Mouse (Mus musculus): Measurements from ENCODE around the gene Npy1r.

- TF ChIP-seq CTCF (IDR thresholded peaks at IDR 0.05; ENCODE audit: extremely low read depth, insufficient read depth, insufficient read length, insufficient replicate concordance) = no peak
- TF ChIP-seq POLR2A (IDR thresholded peaks at IDR 0.05; ENCODE audit: low read depth, low read length) = no peak
Measured at GRCm38 (mm10) chr8:66714324-66714975, 17.5 kb downstream of the Npy1r start.
